Mouse (Mus musculus): ENCODE data around the gene Atxn7l2. TPM values are rescaled to one million over a fixed set of nuclear protein-coding genes. Genes with fewer than 3 reads are reported as not detected.
A peak's percentile ranks its signal among the peaks of the same experiment; 100 is the strongest.
"Not testable (repeated sequence)": the region's sequence is repeated elsewhere in the genome, so short reads cannot be mapped to it uniquely, and the experiment has no call there.

The Atxn7l2 gene
- polyA plus RNA-seq (2015; fragmentation: Nextera tagmentation; extraction: Ambion mirVana): 18.1 and 20.3 TPM in 2 replicates

DNA sequence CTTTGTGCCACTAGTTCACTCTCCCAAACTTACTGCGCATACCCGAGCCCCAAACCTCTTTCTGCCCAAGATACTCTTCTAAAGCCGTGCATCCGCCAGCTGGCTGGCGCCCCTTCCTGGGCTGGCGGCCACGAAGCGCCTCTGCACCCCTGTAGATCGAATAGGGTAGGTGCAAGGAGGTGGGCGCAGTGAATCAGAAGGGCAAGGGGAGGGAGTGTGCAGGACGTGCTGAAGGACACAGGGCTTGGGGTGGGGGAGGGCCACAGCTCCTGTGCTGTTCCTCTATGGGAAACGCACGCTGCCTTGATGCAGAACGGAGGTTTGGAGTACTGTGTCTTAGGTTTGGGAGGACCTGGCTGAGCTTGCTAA lies at the start of gene Atxn7l2:
Atxn7l2 (minus strand) TSS at position 164 of the 369 bp plus-strand sequence.
- peak; percentile 81 for ATAC-seq (replicated peaks; ENCODE audit: low FRiP score)
- WGBS: 0% methylated on average over 14 of the region's 14 CpGs
- Histone ChIP-seq H3K9me3 (replicated peaks) (no peaks in the 10 kb centered on the region), H3K9ac (peak within 1 kb of the TSS; percentile 71), H3K4me3 (replicated peaks) (peak within 1 kb of the TSS; percentile 63), H3K27ac (peak within 1 kb of the TSS; percentile 91), H3K36me3 (peaks cover 25% of the 10 kb centered on the region), H3K4me1 (peaks cover 31% of the 10 kb centered on the region), H3K4me2 (peak within 1 kb of the TSS; percentile 86), H3K27me3 (no peaks in the 10 kb centered on the region; the same call in 1 of the 2 replicates)

DNA sequence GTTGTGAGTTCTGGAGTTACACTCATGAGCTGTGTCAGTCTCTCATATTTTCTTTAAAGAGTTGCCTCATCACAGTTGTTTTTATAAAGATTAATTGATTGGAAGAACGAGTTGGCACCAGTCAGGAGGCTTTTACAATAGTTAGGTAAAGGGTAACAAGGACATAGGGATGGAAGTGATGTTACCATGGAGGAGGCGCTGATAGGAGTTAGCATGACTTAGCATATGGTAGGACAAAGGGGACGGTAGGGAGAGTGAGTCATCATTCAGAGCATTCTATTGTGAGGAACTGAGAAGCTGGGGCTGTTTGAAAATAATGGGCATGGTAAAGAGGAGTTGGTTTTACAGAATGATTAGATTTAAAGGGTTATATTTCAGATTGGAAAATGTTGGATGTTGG lies 48.6 kb upstream of the Atxn7l2 start:
- peaks cover 24% of the 10 kb centered on the region for H3K36me3 ChIP-seq
- no peak overlapping the region for H3K4me3 ChIP-seq (replicated peaks)
- no peak for ATAC-seq (replicated peaks; ENCODE audit: low FRiP score)
- WGBS: 77% methylated on average over 3 of the region's 3 CpGs
- H3K9me3 ChIP-seq (replicated peaks): no peaks in the 10 kb centered on the region
- no peaks in the 10 kb centered on the region for H3K27me3 ChIP-seq
- H3K4me2 ChIP-seq: no peak overlapping the region
- H3K9ac ChIP-seq: no peak overlapping the region
- H3K4me1 ChIP-seq: peaks cover 24% of the 10 kb centered on the region
- H3K27ac ChIP-seq: no peak overlapping the region

DNA sequence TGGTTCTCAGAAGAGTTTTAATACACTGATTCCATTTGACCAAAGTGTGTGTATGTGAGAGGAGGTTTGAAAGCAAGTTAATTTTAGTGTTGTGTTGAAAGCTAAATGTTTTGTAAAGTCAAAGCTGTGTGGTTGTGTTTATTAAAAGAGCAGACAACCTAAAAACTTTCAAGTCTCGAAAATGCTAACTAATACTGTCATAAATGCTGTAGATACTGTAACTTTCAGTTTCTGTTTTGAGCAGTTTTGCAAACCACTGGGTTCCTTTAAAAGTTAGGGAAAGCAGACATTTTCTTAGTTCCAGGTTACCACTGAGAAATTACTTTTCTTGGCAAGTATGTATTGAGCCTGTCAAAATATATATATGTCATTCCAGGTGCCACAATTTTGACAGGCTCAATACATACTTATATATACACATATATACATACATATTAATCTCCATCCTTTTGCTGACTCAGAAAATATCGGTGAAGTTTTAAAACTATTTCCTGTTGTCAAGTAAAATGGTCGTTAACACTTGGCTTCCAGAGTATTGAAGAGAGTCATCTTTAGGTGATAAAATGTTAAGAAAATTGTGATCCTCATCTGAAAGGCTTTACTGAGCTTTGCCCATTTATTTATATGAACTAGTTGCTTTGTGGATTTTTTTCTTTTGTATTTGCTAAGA lies 47.2 kb upstream of the Atxn7l2 start:
- WGBS: 59% methylated on average over 3 of the region's 3 CpGs
- peaks cover 14% of the 10 kb centered on the region for H3K36me3 ChIP-seq
- H3K4me1 ChIP-seq: peaks cover 24% of the 10 kb centered on the region
- ATAC-seq (replicated peaks; ENCODE audit: low FRiP score): no peak
- no peak overlapping the region for H3K27ac ChIP-seq
- peak overlapping the region; percentile 98 for H3K4me3 ChIP-seq (replicated peaks)
- H3K9me3 ChIP-seq (replicated peaks): no peaks in the 10 kb centered on the region
- peak overlapping the region; percentile 90 for H3K9ac ChIP-seq
- H3K27me3 ChIP-seq: no peaks in the 10 kb centered on the region
- H3K4me2 ChIP-seq: peak overlapping the region; percentile 75

DNA sequence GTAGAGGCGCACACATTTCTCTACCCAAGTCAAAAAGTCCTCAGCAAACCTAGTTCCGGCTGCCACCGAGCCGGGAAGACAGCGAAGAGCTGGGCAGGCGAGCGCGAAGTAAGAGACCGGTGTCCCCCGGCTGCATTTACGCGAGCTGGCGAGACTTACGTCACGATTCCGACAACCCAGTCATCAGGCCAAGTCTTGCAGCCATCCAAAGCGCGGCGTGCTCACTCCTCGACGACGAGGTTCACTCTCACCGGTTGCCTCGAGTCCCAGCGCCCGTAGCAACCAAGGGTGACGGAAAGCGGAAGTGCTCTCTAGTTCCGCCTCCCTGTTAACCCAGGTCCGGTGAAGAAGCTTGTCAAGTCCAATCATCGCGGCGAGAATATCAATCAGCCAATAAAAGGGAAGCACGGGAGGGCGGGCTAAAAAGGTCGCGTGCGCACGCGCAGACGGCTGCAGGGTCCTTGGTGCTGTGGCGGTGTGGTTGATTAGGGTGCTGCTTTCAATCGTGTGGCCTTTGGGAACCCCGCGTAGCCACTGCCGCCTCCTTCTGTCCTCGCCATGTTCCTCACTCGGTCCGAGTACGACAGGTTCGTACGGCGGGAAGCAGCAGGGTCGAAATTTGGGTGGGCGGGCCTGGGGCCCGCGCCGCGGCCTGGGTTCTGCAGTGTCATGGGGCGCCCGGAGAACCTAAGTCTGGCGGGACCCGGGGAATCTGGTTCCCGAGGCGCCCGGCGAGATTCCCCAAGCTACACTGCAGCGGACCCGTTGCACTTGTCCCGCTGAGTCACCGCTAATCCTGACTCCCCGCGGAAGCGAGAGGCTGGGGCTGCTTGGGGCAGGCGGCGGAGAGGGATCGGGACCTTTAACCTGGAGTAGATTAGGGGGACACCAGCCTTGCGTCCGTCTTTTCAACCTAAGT lies 46.2 kb upstream of the Atxn7l2 start, which contains the start of gene Psma5:
Psma5 (plus strand) TSS at position 208 of the 919 bp plus-strand sequence.
- peak; percentile 100 for ATAC-seq (replicated peaks; ENCODE audit: low FRiP score)
- peak within 1 kb of the TSS; percentile 90 for H3K9ac ChIP-seq
- H3K4me1 ChIP-seq: peaks cover 24% of the 10 kb centered on the region
- peak within 1 kb of the TSS; percentile 98 for H3K4me3 ChIP-seq (replicated peaks)
- H3K9me3 ChIP-seq (replicated peaks): no peaks in the 10 kb centered on the region
- H3K4me2 ChIP-seq: peak within 1 kb of the TSS; percentile 75
- H3K36me3 ChIP-seq: peaks cover 6% of the 10 kb centered on the region
- H3K27me3 ChIP-seq: no peaks in the 10 kb centered on the region
- H3K27ac ChIP-seq: peak within 1 kb of the TSS; percentile 61
- under 1% methylated on average over 79 of the region's 79 CpGs for WGBS

DNA sequence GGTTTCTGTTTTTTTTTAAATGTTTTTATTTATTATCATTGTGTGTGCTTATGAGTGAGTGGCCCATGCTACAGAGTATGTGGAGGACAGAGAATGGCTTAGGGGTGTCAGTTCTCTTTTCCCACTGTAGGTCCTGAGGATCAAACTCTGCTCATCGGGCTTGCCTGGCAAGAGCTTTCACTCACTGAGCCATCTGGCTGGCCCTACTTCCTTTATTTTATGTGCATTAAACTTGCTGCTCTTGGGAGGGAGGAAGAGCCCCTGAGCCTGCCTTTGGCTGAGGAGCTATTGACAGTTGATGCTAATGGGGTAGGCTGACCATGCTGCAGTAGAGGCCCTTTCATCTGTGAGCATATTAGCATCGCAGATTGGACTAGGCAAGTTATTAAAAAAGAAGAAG lies 36.1 kb upstream of the Atxn7l2 start:
- no peak overlapping the region for H3K27ac ChIP-seq
- WGBS: 88% methylated on average over 2 of the region's 2 CpGs
- H3K4me3 ChIP-seq (replicated peaks): no peak overlapping the region
- ATAC-seq (replicated peaks; ENCODE audit: low FRiP score): no peak
- H3K27me3 ChIP-seq: no peaks in the 10 kb centered on the region
- H3K4me1 ChIP-seq: no peaks in the 10 kb centered on the region
- no peak overlapping the region for H3K9ac ChIP-seq
- H3K9me3 ChIP-seq (replicated peaks): no peaks in the 10 kb centered on the region
- H3K4me2 ChIP-seq: no peak overlapping the region
- no peaks in the 10 kb centered on the region for H3K36me3 ChIP-seq

DNA sequence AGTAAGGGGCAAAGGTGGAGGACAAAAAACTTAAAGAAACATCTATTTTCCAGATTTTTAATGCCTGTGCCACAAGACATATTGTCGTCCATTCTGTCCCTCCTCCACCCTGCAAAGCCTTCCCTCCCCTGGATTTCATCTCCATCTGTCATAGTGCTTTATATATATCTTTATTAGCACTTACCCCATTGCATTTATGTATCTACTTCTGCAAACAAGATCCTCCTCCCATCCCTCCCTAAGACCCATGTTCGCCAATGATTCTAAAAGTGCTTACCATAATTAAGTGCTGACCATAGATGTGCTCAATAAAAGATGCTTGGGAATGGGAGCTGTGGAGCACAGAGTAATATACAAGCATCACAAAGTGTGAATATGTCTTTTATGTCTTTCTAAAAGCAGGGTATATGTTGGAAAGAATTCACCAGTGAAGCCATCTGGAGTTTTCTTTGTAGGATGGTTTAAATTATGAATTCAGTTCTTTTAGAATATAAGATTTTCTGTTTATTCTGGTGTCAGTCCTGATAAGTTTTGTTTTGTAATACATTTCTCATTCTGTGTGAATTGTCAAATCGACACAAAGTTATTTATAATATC lies 30.6 kb upstream of the Atxn7l2 start:
- 83% methylated on average over 3 of the region's 3 CpGs for WGBS
- Histone ChIP-seq H3K9me3 (replicated peaks) (no peaks in the 10 kb centered on the region), H3K4me3 (replicated peaks) (no peak overlapping the region), H3K27me3 (no peaks in the 10 kb centered on the region), H3K36me3 (no peaks in the 10 kb centered on the region), H3K4me2 (no peak overlapping the region), H3K27ac (no peak overlapping the region), H3K9ac (no peak overlapping the region), H3K4me1 (no peaks in the 10 kb centered on the region)
- ATAC-seq (replicated peaks; ENCODE audit: low FRiP score): no peak

DNA sequence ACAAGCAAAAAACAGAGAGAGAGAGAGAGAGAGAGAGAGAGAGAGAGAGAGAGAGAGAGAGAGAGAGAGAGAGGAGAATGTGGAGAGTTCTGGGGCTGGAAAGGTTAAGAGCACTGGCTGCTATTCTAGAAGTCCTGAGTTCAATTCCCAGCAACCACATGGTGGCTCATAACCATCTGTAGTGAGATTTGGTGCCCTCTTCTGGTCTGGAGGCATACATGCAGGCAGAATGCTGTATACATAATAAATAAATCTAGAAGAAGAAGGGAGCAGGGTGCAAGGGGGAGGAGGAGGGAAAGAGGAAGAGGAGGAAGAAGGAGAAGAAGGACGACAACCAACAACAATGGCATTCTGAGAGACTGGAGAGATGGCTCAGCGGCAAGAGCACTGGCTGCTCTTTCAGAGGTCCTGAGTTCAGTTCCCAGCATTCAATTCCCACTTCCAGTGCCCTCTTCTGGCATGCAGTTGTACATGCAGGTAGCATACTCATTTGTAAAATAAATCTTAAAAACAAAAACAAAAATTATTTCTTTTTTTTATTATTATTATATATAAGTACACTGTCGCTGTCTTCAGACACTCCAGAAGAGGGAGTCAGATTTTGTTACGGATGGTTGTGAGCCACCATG lies 26.9 kb upstream of the Atxn7l2 start:
- not testable (repeated sequence) for H3K4me3 ChIP-seq (replicated peaks); H3K36me3 ChIP-seq; H3K9ac ChIP-seq; H3K27ac ChIP-seq; H3K4me1 ChIP-seq; ATAC-seq (replicated peaks; ENCODE audit: low FRiP score); H3K4me2 ChIP-seq; H3K9me3 ChIP-seq (replicated peaks); H3K27me3 ChIP-seq
- 85% methylated on average over 4 of the region's 4 CpGs for WGBS

DNA sequence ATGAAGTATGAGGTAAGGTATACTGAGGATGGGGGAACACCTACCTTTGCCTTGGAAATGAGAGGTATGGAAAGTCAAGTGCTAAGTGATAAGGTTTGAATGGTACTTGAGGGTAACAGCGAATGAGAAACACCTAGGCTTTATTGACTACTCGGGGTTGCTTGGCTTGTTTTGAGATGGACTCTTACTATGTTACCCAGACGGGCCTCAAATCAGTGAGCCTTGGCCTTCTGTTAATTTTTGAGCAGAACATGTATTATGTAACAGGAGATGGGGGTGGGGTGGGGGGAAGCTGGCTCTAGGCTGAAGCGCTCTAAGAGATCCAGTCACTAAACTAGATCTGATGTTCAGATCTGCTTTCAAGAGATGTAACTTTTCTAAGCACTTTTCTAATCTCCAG lies 20.9 kb upstream of the Atxn7l2 start:
- peaks cover 7% of the 10 kb centered on the region for H3K27me3 ChIP-seq
- no peaks in the 10 kb centered on the region for H3K36me3 ChIP-seq
- H3K4me2 ChIP-seq: no peak overlapping the region
- peaks cover 9% of the 10 kb centered on the region for H3K4me1 ChIP-seq
- H3K27ac ChIP-seq: no peak overlapping the region
- H3K9me3 ChIP-seq (replicated peaks): no peaks in the 10 kb centered on the region
- 71% methylated on average over 4 of the region's 4 CpGs for WGBS
- no peak overlapping the region for H3K4me3 ChIP-seq (replicated peaks)
- H3K9ac ChIP-seq: no peak overlapping the region
- no peak for ATAC-seq (replicated peaks; ENCODE audit: low FRiP score)

DNA sequence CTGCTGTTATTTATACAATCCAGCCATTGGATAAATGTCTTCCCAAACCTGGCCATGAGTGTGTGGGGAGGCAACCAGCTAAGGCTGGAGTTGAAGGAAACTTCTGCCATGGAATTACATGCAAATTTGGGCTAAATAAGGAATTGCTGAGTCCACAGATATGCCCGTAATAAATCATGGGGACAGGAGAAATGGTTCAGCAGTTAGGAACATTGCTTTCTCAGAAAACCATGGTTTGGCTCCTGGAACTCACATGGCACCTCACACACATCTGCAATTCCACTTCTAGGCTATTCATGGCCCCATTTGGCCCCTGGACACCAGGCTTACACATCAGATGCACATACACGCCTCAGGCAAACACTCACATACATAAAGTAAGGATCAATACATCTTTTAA lies 16.8 kb upstream of the Atxn7l2 start:
- Histone ChIP-seq H3K4me1 (peaks cover 20% of the 10 kb centered on the region), H3K27me3 (peaks cover 46% of the 10 kb centered on the region), H3K9ac (no peak overlapping the region), H3K9me3 (replicated peaks) (no peaks in the 10 kb centered on the region), H3K4me2 (peak overlapping the region; percentile 82), H3K27ac (no peak overlapping the region), H3K36me3 (no peaks in the 10 kb centered on the region), H3K4me3 (replicated peaks) (peak overlapping the region; percentile 56; the same call in 1 of the 2 replicates)
- 67% methylated on average over 2 of the region's 2 CpGs for WGBS
- ATAC-seq (replicated peaks; ENCODE audit: low FRiP score): no peak

DNA sequence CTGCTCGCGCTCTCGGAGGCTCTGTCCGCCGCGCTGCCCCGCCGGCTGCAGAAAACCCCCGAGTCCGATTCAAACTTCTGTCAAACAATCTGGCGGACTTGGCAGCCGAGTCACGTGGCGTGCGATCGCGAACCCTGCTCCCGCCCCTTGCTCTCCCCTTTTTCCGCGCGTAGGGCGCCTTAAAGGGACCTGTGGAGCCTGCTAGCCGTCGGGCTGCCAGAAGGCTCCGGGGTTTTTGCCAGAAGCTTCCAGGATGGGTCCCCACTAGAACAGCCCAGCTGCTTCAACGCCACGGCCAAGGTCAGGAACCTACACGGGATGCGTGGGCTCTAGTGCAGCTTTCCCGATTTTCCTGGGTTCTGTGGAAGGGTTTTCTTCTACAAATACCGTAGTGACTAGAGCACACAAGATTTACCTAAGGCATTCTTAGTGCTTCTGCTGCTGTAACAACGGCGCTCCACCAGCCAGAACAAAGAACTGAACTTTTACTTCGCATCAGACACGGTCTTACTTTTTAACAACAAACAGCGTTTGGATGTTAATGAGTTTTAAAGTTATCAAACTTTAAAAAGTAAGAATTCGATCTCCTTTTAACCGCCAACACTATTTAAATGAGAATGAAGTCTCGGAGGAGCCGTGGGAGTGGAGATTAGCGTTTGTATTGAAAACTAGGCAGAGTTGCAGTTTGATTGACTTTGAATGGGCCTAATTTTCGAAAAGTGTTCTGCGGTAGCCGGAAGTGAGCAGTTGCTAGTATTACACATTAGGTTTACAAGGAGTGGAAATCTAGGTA lies 16.0 kb upstream of the Atxn7l2 start, which contains the start of gene Sypl2:
Sypl2 (minus strand) TSS at position 91 of the 793 bp plus-strand sequence.
- no peaks in the 10 kb centered on the region for H3K9me3 ChIP-seq (replicated peaks)
- H3K4me1 ChIP-seq: peaks cover 20% of the 10 kb centered on the region
- no peaks in the 10 kb centered on the region for H3K36me3 ChIP-seq
- WGBS: 3% methylated on average over 43 of the region's 44 CpGs
- peaks cover 52% of the 10 kb centered on the region for H3K27me3 ChIP-seq
- peak; percentile 73 for ATAC-seq (replicated peaks; ENCODE audit: low FRiP score)
- peak within 1 kb of the TSS; percentile 56 for H3K4me3 ChIP-seq (replicated peaks)
- H3K9ac ChIP-seq: peak within 1 kb of the TSS; percentile 58
- peak within 1 kb of the TSS; percentile 76 for H3K27ac ChIP-seq
- peak within 1 kb of the TSS; percentile 82 for H3K4me2 ChIP-seq
